Mouse (Mus musculus) brain, embryonic 14.5 days (tissue): Measurements from ENCODE around the gene Zpbp2.

Experiments used
- CTCF ChIP-seq: fragments of 200-500 bp; IDR thresholded peaks from 2 replicates; pipeline ENCODE4 v1.5.1; 2012; ENCODE audit warnings: inconsistent platforms, mild to moderate bottlenecking, moderate library complexity, borderline replicate concordance; ENCODE audit not compliant: insufficient read depth, insufficient read length; ENCODE audit errors: extremely low read depth
- POLR2A ChIP-seq: fragments of 200-500 bp; IDR thresholded peaks from 2 replicates; pipeline ENCODE4 v1.6.1; 2012; ENCODE audit warnings: mild to moderate bottlenecking, inconsistent platforms, borderline replicate concordance; ENCODE audit not compliant: poor library complexity, insufficient read depth, insufficient read length, severe bottlenecking; ENCODE audit errors: extremely low read depth

DNA sequence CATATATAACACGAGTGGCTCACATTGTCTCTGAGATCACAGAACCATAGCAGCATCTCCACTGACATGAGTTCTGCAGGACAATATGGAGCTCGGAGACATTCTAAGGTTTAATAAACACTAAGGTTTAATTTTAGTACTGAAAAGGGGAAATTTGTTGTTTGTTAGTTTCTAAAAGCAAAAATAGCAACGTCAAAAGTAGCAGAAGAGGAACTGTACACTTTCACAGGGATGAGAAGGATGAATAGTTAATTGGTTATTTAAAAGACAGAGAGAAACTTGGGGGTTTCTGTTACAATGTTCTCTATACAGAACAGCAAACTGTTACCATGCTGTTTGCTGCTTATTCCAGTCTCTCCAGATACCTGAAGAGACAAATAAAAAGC is 3.6 kb upstream of the Zpbp2 start:
- no peak for TF ChIP-seq CTCF
- TF ChIP-seq POLR2A, result no peak
